Mouse (Mus musculus) limb, embryonic 14.5 days (tissue): ENCODE results near the gene Klhdc2. TPM values are rescaled to one million over a fixed set of nuclear protein-coding genes. Genes with fewer than 3 reads are reported as not detected.

Source experiments
- ATAC-seq: fragments of 200-750 bp; cut with Nextera tagmentation; 2 replicates; pipeline ENCODE4 v1.8.0; 2017; ENCODE audit warnings: low read depth, moderate number of reproducible peaks, moderate TSS enrichment; ENCODE audit not compliant: low FRiP score
- DNase-seq: peaks from one replicate; pipeline ENCODE4 v3.0.0-alpha.2; 2015; ENCODE audit warnings: low spot score
- H3K27ac ChIP-seq: fragments of 300-500 bp; sonication (generic); replicated peaks from 2 replicates; pipeline ENCODE4 v1.5.1; 2014; ENCODE audit warnings: low read depth, mild to moderate bottlenecking, low read length, moderate library complexity, mixed read lengths
- H3K27me3 ChIP-seq: fragments of 300-500 bp; sonication (generic); 2 replicates; pipeline ENCODE4 v1.6.1; 2014; ENCODE audit warnings: low read length, mixed read lengths; ENCODE audit not compliant: control insufficient read depth, insufficient read depth
- H3K36me3 ChIP-seq: fragments of 300-500 bp; sonication (generic); 2 replicates; pipeline ENCODE4 v1.6.1; 2014; ENCODE audit warnings: mild to moderate bottlenecking, low read length, moderate library complexity, mixed read lengths; ENCODE audit not compliant: control insufficient read depth, insufficient read depth
- H3K4me1 ChIP-seq: fragments of 300-500 bp; sonication (generic); 2 replicates; pipeline ENCODE4 v1.6.1; 2014; ENCODE audit warnings: antibody characterized with exemption, low read length, mixed read lengths; ENCODE audit not compliant: control insufficient read depth, insufficient read depth
- H3K4me2 ChIP-seq: fragments of 300-500 bp; sonication (generic); replicated peaks from 2 replicates; pipeline ENCODE4 v1.6.1; 2014; ENCODE audit warnings: low read depth, mild to moderate bottlenecking, low read length, moderate library complexity; ENCODE audit not compliant: severe bottlenecking
- H3K4me3 ChIP-seq: fragments of 300-500 bp; sonication (generic); replicated peaks from 2 replicates; pipeline ENCODE4 v1.5.1; 2014; ENCODE audit warnings: low read length
- H3K9ac ChIP-seq: fragments of 300-500 bp; sonication (generic); 2 replicates; pipeline ENCODE4 v1.6.1; 2014; ENCODE audit warnings: mild to moderate bottlenecking, low read depth, low read length, moderate library complexity; ENCODE audit not compliant: severe bottlenecking
- H3K9me3 ChIP-seq: fragments of 300-500 bp; sonication (generic); 2 replicates; pipeline ENCODE4 v1.6.1; 2016; ENCODE audit warnings: low read length; ENCODE audit not compliant: control insufficient read depth
- POLR2A ChIP-seq: fragments of 200-500 bp; IDR thresholded peaks from 2 replicates; pipeline ENCODE4 v1.8.0; 2012; ENCODE audit warnings: inconsistent platforms, mild to moderate bottlenecking, moderate library complexity, borderline replicate concordance; ENCODE audit not compliant: insufficient read depth, insufficient read length; ENCODE audit errors: extremely low read depth
- WGBS: fragments of 180-500 bp; shearing (Covaris S2); extraction: QIAGEN DNeasy Blood & Tissue Kit; methylation state at CpG from one replicate; pipeline ENCODE4 v1.1.7; 2014; 5-methylcytosine and 5-hydroxymethylcytosine counted together
- polyA plus RNA-seq, 2 experiments: library from polyadenylated mRNA; depleted of rRNA in 1 of 2; stranded (reverse) in 1 of 2; unstranded in 1 of 2; fragments of >200 nt; fragmentation: Nextera tagmentation in 1 of 2; extraction: Ambion mirVana in 1 of 2; gene quantifications; 2 replicates each; pipeline versions ENCODE4 v1.2.1 to v1.2.3; 2012 to 2014

Gene Klhdc2
- polyA plus RNA-seq, 2 experiments: 96.0 to 124 TPM

- Histone ChIP-seq H3K36me3 (peaks cover 56% of the 10 kb centered on the region), H3K4me3 (no peak overlapping the region), H3K27ac (no peak overlapping the region), H3K27me3 (no peaks in the 10 kb centered on the region), H3K9me3 (no peaks in the 10 kb centered on the region), H3K9ac (no peak overlapping the region), H3K4me1 (peaks cover 18% of the 10 kb centered on the region), H3K4me2 (no peak overlapping the region)
- DNase-seq (no peak), ATAC-seq (no peak)
- no peak for TF ChIP-seq POLR2A
- 65% methylated on average over 2 of the region's 2 CpGs for WGBS
Measured at GRCm38 (mm10) chr12:69300391-69300790, 3.9 kb downstream of the Klhdc2 start.

GRCm38 (mm10) chr12:69302171-69302570, 5.7 kb downstream of the Klhdc2 start:
- peaks cover 74% of the 10 kb centered on the region for H3K36me3 ChIP-seq
- H3K4me3 ChIP-seq: no peak overlapping the region
- 95% methylated on average over 12 of the region's 12 CpGs for WGBS
- no peak overlapping the region for H3K27ac ChIP-seq
- no peak for DNase-seq
- ATAC-seq: no peak
- no peak overlapping the region for H3K4me2 ChIP-seq
- H3K4me1 ChIP-seq: peaks cover 14% of the 10 kb centered on the region
- TF ChIP-seq POLR2A: no peak
- H3K9ac ChIP-seq: no peak overlapping the region
- no peaks in the 10 kb centered on the region for H3K27me3 ChIP-seq
- no peaks in the 10 kb centered on the region for H3K9me3 ChIP-seq

DNA sequence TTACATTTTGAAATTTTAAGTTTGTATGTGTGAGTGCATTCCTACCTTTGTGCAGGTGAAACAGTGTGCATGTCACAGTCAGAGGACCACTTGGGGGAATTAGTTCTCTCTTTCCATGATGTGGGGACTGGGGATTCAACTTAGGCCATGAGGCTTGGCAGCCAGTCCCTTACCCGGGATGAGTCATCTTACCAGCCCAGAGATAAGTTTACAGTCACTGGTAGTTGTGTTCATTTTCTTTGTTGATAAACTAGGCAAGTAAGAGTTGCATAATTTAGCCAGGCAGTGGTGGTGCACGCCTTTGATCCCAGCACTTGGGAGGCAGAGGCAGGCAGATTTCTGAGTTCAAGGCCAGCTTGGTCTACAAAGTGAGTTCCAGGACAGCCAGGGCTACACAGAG, 7.6 kb downstream of the Klhdc2 start:
- peaks cover 91% of the 10 kb centered on the region for H3K36me3 ChIP-seq
- DNase-seq (no peak), ATAC-seq (no peak)
- peaks cover 5% of the 10 kb centered on the region; the same call in 1 of the 2 replicates for H3K4me1 ChIP-seq
- no peak overlapping the region for H3K9ac ChIP-seq
- H3K9me3 ChIP-seq: no peaks in the 10 kb centered on the region
- H3K27ac ChIP-seq: no peak overlapping the region
- no peak overlapping the region for H3K4me3 ChIP-seq
- TF ChIP-seq POLR2A: no peak
- 92% methylated on average over 2 of the region's 2 CpGs for WGBS
- H3K4me2 ChIP-seq: no peak overlapping the region
- H3K27me3 ChIP-seq: no peaks in the 10 kb centered on the region

GRCm38 (mm10) chr12:69306333-69306732, 9.9 kb downstream of the Klhdc2 start:
- Histone ChIP-seq H3K9ac (no peak overlapping the region), H3K4me3 (no peak overlapping the region), H3K4me2 (no peak overlapping the region), H3K4me1 (no peaks in the 10 kb centered on the region), H3K36me3 (peaks cover 97% of the 10 kb centered on the region), H3K9me3 (no peaks in the 10 kb centered on the region), H3K27ac (no peak overlapping the region), H3K27me3 (no peaks in the 10 kb centered on the region)
- WGBS: 92% methylated on average over 7 of the region's 7 CpGs
- TF ChIP-seq POLR2A: no peak
- ATAC-seq: no peak
- no peak for DNase-seq

GRCm38 (mm10) chr12:69309659-69310058, 13.2 kb downstream of the Klhdc2 start:
- Histone ChIP-seq H3K4me3 (no peak overlapping the region), H3K27ac (no peak overlapping the region), H3K9ac (no peak overlapping the region), H3K9me3 (no peaks in the 10 kb centered on the region), H3K36me3 (peaks cover 93% of the 10 kb centered on the region), H3K4me1 (no peaks in the 10 kb centered on the region), H3K4me2 (no peak overlapping the region), H3K27me3 (no peaks in the 10 kb centered on the region)
- no peak for ATAC-seq
- WGBS: 92% methylated on average over 4 of the region's 4 CpGs
- TF ChIP-seq POLR2A: no peak
- no peak for DNase-seq

GRCm38 (mm10) chr12:69318431-69318830, 21.9 kb downstream of the Klhdc2 start:
- no peak for DNase-seq
- Histone ChIP-seq H3K4me3 (no peak overlapping the region), H3K36me3 (peaks cover 78% of the 10 kb centered on the region), H3K9ac (no peak overlapping the region), H3K4me1 (no peaks in the 10 kb centered on the region), H3K27ac (no peak overlapping the region), H3K4me2 (no peak overlapping the region), H3K9me3 (no peaks in the 10 kb centered on the region), H3K27me3 (no peaks in the 10 kb centered on the region)
- no peak for ATAC-seq
- TF ChIP-seq POLR2A: no peak
